Mouse (Mus musculus) liver, embryonic 14.5 days (tissue): ENCODE measurements around the gene Slc38a1. TPM values are rescaled to one million over a fixed set of nuclear protein-coding genes. Genes with fewer than 3 reads are reported as not detected.
A peak's percentile ranks its signal among the peaks of the same experiment; 100 is the strongest.

ENCODE experiments used
- ATAC-seq: fragments of 200-750 bp; cut with Nextera tagmentation; 2 replicates; pipeline ENCODE4 v1.8.0; 2017; ENCODE audit warnings: moderate number of reproducible peaks, mild to moderate bottlenecking, moderate library complexity; ENCODE audit not compliant: insufficient read depth
- DNase-seq, 3 experiments: peaks; one replicate each; pipeline ENCODE4 v3.0.0-alpha.2; 2012 to 2013; ENCODE audit warnings: low read depth in 3 of 3, low spot score in 3 of 3
- H3K27ac ChIP-seq: fragments of 300-500 bp; sonication (generic); 2 replicates; pipeline ENCODE4 v1.5.1; 2014; ENCODE audit warnings: moderate library complexity, mild to moderate bottlenecking, control low read depth, inconsistent platforms
- H3K27me3 ChIP-seq: fragments of 300-500 bp; sonication (generic); 2 replicates; pipeline ENCODE4 v1.6.1; 2014; ENCODE audit warnings: mild to moderate bottlenecking, low read length, moderate library complexity; ENCODE audit not compliant: control insufficient read depth, insufficient read depth
- H3K36me3 ChIP-seq: fragments of 300-500 bp; sonication (generic); replicated peaks from 2 replicates; pipeline ENCODE4 v1.6.1; 2014; ENCODE audit warnings: low read depth; ENCODE audit not compliant: control insufficient read depth, insufficient read depth
- H3K4me1 ChIP-seq, 2 experiments: fragments of 200-500 bp in 1 of 2; fragments of 300-500 bp in 1 of 2; sonication (generic) in 1 of 2; replicated peaks; 2 replicates each; pipeline ENCODE4 v1.6.1; 2012 to 2014; ENCODE audit warnings: antibody characterized with exemption in 1 of 2, inconsistent platforms in 1 of 2, low read length in 1 of 2; ENCODE audit not compliant: control insufficient read depth in 2 of 2, insufficient read depth in 2 of 2
- H3K4me2 ChIP-seq: fragments of 300-500 bp; sonication (generic); 2 replicates; pipeline ENCODE4 v1.6.1; 2014; ENCODE audit warnings: low read depth, mild to moderate bottlenecking, control low read depth, moderate library complexity
- H3K4me3 ChIP-seq, 2 experiments: fragments of 200-500 bp in 1 of 2; fragments of 300-500 bp in 1 of 2; sonication (generic) in 1 of 2; 2 replicates each; pipeline ENCODE4 v1.5.1; 2012 to 2014; ENCODE audit warnings: low read depth in 2 of 2, low read length in 2 of 2, mild to moderate bottlenecking in 2 of 2, control low read depth in 1 of 2, inconsistent platforms in 1 of 2, moderate library complexity in 1 of 2; ENCODE audit not compliant: insufficient read depth in 1 of 2
- H3K9ac ChIP-seq: fragments of 300-500 bp; sonication (generic); replicated peaks from 2 replicates; pipeline ENCODE4 v1.6.1; 2014; ENCODE audit warnings: mild to moderate bottlenecking, control low read depth, moderate library complexity
- H3K9me3 ChIP-seq: fragments of 300-500 bp; sonication (generic); 2 replicates; pipeline ENCODE4 v1.6.1; 2016; ENCODE audit warnings: low read length, mixed read lengths; ENCODE audit not compliant: control insufficient read depth
- CTCF ChIP-seq: IDR thresholded peaks from 2 replicates; pipeline ENCODE4 v1.5.1; 2016; ENCODE audit warnings: antibody characterized with exemption, low read depth, control low read depth
- EP300 ChIP-seq: IDR thresholded peaks from 2 replicates; pipeline ENCODE4 v1.6.1; 2016; ENCODE audit warnings: antibody characterized with exemption, low read depth
- WGBS: fragments of 180-500 bp; shearing (Covaris S2); extraction: QIAGEN DNeasy Blood & Tissue Kit; methylation state at CpG from one replicate; pipeline ENCODE4 v1.1.7; 2014; ENCODE audit not compliant: insufficient replicate concordance; 5-methylcytosine and 5-hydroxymethylcytosine counted together
- polyA plus RNA-seq, 2 experiments: library from polyadenylated mRNA; depleted of rRNA in 1 of 2; stranded (reverse) in 1 of 2; unstranded in 1 of 2; fragments of >200 nt; fragmentation: Nextera tagmentation in 1 of 2; extraction: Ambion mirVana in 1 of 2; gene quantifications; 2 replicates each; pipeline versions ENCODE4 v1.2.1 to v1.2.3; 2012 to 2014

The Slc38a1 gene
- polyA plus RNA-seq, 2 experiments = 9.3 to 15.5 TPM

DNA sequence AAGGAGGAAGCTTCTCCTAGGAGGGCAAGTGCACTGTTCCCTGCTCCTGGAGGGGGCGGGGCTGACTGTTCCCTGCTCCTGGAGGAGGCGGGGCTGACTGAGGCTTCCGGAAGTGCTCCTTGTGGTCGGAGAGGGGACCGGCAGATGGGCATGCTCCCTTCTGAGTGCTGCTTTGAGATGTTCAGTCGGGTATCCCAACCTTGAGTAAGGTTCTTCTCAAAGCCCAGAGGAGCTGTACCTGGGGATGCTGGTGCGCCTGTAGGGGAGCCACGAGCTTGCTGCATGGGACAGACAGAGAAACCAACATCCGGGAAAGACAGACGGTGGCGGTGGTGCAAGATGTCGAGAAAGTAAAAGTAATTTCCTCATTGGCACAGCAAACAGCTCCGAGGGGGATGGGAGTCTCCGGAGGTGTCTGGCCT lies 75.9 kb downstream of the Slc38a1 start:
- Histone ChIP-seq H3K27ac (no peak overlapping the region), H3K27me3 (no peaks in the 10 kb centered on the region), H3K9ac (peak overlapping the region; percentile 36), H3K9me3 (no peaks in the 10 kb centered on the region), H3K4me3 (peak overlapping the region; percentile 39 to 70), H3K4me1 (peaks cover 0 to 25% of the 10 kb centered on the region in 2 experiments; a peak in 3 of 4 replicates), H3K36me3 (no peaks in the 10 kb centered on the region), H3K4me2 (peak overlapping the region; percentile 59)
- 5% methylated on average over 14 of the region's 14 CpGs for WGBS
- DNase-seq = no peak
- TF ChIP-seq CTCF (peak; percentile 39; the same call in 1 of the 2 replicates), EP300 (no peak)
- ATAC-seq = peak; percentile 49

DNA sequence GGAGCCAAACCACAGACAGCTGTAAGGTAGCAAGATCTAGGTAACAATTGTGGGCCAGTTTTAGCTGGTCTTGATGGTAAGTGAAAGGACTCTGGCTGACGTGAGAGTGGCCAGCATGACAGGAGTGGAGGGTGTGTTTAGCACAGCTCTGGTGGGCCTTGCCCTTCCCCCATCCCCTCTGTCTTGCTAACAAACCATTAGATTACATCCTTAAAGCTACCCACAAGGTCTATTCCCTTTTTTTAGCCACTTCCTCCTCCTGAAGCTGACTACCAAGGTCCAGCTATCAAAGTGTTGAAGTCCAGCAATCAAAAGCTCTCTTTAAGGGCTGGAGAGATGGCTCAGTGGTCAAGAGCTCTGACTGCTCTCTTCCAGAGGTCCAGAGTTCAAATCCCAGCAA lies 78.9 kb downstream of the Slc38a1 start:
- TF ChIP-seq EP300 = no peak
- no peak overlapping the region for H3K4me3 ChIP-seq
- 6% methylated on average over 1 of the region's 1 CpGs for WGBS

DNA sequence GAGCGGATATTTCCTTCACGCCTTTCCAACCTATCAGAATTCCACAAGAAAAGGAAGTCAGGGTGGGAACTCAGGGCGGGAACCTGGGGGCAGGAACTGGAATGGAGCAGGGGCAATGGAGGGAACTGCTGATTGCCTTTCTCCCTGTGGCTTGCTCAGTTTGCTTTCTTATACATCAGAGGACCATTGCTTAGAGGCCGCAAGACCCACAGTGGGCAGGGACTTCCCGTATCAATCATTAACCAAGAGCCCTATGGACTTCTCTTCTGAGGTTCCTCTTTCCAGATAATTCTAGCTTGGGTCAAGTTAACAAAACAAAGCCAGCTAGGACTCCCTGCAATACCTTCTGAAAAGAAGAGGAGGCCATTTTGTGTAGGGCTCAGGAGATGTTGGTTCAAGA lies 80.2 kb downstream of the Slc38a1 start:
- Histone ChIP-seq H3K4me3 (no peak overlapping the region), H3K4me2 (no peak overlapping the region), H3K36me3 (no peaks in the 10 kb centered on the region), H3K27ac (no peak overlapping the region), H3K4me1 (peaks cover 0 to 14% of the 10 kb centered on the region in 2 experiments; a peak in 2 of 4 replicates), H3K27me3 (no peaks in the 10 kb centered on the region), H3K9me3 (no peaks in the 10 kb centered on the region), H3K9ac (no peak overlapping the region)
- no peak for TF ChIP-seq EP300
- TF ChIP-seq CTCF = no peak
- no peak for ATAC-seq
- 60% methylated on average over 5 of the region's 5 CpGs for WGBS
- no peak for DNase-seq

More for the DNA sequence above, 78.9 kb downstream of the Slc38a1 start:
- no peaks in the 10 kb centered on the region for H3K36me3 ChIP-seq
- H3K27ac ChIP-seq = no peak overlapping the region
- H3K9me3 ChIP-seq = no peaks in the 10 kb centered on the region
- H3K4me1 ChIP-seq = peaks cover 0 to 25% of the 10 kb centered on the region in 2 experiments; a peak in 3 of 4 replicates
- no peak overlapping the region for H3K4me2 ChIP-seq
- H3K9ac ChIP-seq = no peak overlapping the region
- no peak for DNase-seq
- no peak for ATAC-seq
- no peaks in the 10 kb centered on the region for H3K27me3 ChIP-seq

DNA sequence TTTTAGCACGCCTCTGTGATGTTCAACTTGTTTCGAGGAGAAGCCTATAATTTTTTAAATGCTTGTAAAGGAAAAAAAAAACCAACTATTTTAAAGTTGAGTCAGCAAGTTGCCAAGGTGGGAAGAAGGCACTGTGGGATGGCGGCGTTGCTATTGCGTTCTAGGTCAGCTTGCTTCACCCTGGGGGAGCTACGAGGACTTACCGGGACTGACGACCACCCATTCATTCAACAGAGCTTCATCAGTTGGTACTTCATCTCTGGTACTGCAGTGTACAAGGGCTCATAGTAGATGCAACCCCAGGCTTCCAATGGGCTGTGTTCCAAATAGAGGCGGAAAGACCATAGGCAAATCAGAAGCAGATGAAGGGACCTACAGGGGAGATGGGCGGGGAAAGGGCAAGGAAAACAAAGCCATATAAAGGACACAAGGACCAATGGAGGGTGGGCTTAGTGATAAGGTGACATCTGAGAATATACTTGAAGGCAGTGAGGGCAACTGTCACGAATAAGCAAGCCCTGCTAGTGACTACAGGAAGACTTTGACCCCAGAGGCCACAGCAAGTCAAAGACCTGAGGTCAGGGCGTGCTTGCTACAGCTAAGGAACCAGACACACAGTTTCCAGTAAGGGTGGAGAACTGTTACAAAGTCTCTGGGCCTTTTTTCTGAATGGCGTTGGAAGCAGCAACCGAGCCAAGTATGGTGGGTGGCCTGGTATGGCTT lies 82.0 kb downstream of the Slc38a1 start:
- TF ChIP-seq EP300 = no peak
- no peak for TF ChIP-seq CTCF
- H3K4me2 ChIP-seq = no peak overlapping the region
- no peaks in the 10 kb centered on the region for H3K27me3 ChIP-seq
- peaks cover 0 to 5% of the 10 kb centered on the region in 2 experiments; a peak in 2 of 4 replicates for H3K4me1 ChIP-seq
- no peaks in the 10 kb centered on the region for H3K36me3 ChIP-seq
- no peak overlapping the region for H3K4me3 ChIP-seq
- H3K9me3 ChIP-seq = no peaks in the 10 kb centered on the region
- 78% methylated on average over 14 of the region's 14 CpGs for WGBS
- DNase-seq = no peak
- ATAC-seq = no peak
- no peak overlapping the region for H3K9ac ChIP-seq
- H3K27ac ChIP-seq = no peak overlapping the region

DNA sequence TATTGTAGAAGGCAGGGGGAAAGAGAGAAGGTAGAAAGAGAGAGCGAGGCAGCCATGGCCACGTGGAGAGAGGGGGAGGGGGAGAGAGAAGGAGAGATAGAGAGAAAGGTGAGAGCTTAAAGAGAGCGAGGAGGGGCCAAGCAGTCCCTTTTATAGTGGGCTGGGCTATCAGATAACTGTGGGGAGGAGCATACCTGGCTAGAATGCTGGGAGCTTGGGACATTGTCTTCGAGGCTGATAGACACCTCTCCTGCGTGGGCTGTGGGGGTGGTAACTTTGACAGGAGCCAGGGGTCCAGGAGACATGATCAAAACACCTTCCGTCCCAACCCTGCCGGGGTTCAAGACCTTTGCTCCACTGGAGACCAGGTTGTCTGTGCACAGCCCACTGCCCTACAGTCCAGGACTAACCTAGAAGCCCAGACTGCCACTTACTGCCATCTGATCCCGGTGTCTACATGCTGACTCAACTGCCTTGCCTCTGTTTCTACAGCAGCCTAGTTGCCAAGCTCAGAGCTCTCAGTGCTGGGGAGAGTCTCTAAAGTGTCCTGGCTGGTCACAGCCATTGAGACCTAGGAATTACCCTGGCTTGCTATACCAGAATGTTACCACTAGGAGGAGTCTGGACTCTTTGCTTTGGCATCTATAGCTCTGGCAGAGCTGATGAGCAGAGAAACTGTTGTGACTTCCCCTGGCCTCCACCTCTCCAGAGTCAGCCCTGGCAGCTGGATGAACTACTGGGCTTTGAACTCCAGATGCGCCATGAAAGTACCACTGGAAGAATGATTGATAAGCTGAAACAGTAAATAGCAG lies 90.9 kb downstream of the Slc38a1 start:
- 53% methylated on average over 9 of the region's 9 CpGs for WGBS
- DNase-seq (peak in 2 of 3 experiments; percentile 35 to 38), ATAC-seq (no peak; the same call in 1 of the 2 replicates)
- no peaks in the 10 kb centered on the region for H3K27me3 ChIP-seq
- TF ChIP-seq EP300 (no peak), CTCF (peak; percentile 89)
- H3K27ac ChIP-seq = no peak overlapping the region
- no peaks in the 10 kb centered on the region for H3K36me3 ChIP-seq
- no peak overlapping the region for H3K4me3 ChIP-seq
- no peaks in the 10 kb centered on the region for H3K9me3 ChIP-seq
- no peak overlapping the region for H3K9ac ChIP-seq
- H3K4me1 ChIP-seq = no peaks in the 10 kb centered on the region
- no peak overlapping the region for H3K4me2 ChIP-seq
